Mouse (Mus musculus) ES-Bruce4 (cell line): Measurements from ENCODE around the gene Hipk1.

ENCODE experiments used
- CTCF ChIP-seq: IDR thresholded peaks from one replicate; pipeline ENCODE4 v1.8.1; 2011; ENCODE audit warnings: low read depth, low read length
- EP300 ChIP-seq: IDR thresholded peaks from 2 replicates; pipeline ENCODE4 v1.6.1; 2011; ENCODE audit warnings: low read depth, low read length; ENCODE audit not compliant: insufficient read depth
- POLR2A ChIP-seq: IDR thresholded peaks from one replicate; pipeline ENCODE4 v1.8.1; 2011; ENCODE audit warnings: low read length; ENCODE audit not compliant: insufficient read depth

DNA sequence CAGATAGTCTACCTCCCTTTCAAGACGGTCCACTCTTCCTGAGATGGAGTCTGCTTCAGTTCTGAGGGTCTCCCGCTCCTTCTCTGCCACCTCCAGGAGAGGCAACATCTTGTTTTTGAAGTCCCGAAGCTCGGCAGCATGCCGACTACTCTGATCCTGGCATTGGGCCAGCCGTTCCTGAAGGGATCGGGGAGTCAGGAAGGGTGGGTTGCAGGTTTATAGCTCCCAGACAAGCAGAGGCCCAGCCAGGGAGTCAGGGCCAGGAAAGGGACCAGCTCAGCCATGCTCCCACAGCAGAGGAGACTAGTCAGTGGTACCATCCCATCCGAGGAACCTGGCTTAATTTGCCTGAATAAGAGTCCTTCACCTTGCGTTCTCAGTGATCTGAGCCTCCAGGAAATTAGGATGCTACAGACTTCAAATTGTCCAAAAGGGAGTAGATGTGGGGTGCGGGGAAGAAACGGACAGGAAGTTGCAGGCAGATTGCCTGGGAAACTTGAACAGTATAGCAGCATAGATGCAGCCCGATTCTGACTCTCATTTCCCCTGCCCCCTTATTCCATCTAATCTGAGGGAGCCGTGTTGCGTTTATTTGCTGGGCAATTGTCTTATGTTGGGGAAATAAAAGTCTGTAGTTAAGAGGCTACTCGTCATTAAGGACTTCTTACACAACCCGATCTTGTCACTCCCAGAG is 54.2 kb downstream of the Hipk1 start:
- no peak for TF ChIP-seq CTCF
- TF ChIP-seq POLR2A: no peak
- no peak for TF ChIP-seq EP300
